Mouse (Mus musculus) cerebellum, adult 18-20 months (tissue): ENCODE measurements at regions not wholly inside any gene's neighbourhood (a gene's known extent, or its start where the extent isn't known, plus 50 kb on each side); places are given as distances from the start of the nearest gene placed in this dataset.

Experiments used
- DNase-seq, 2 experiments: peaks; one replicate each; pipeline ENCODE4 v3.0.0; 2021

GRCm38 (mm10) chr10:72923611-72924010, 175.5 kb upstream of the Pcdh15 start:
- no peak for DNase-seq

GRCm38 (mm10) chr10:72956957-72957356, 142.2 kb upstream of the Pcdh15 start:
- no peak for DNase-seq

- DNase-seq: no peak
These were observed 139.1 kb upstream of the Pcdh15 start for GRCm38 (mm10) chr10:72960051-72960450.

GRCm38 (mm10) chr10:72981359-72981758, 117.8 kb upstream of the Pcdh15 start:
- DNase-seq: no peak

GRCm38 (mm10) chr10:72988355-72988754, 110.8 kb upstream of the Pcdh15 start:
- no peak for DNase-seq

GRCm38 (mm10) chr10:73010897-73011296, 88.2 kb upstream of the Pcdh15 start:
- DNase-seq: no peak

GRCm38 (mm10) chr10:73011874-73012273, 87.3 kb upstream of the Pcdh15 start:
- peak in 1 of 2 experiments; percentile 1 for DNase-seq

GRCm38 (mm10) chr10:73037476-73037875, 61.7 kb upstream of the Pcdh15 start:
- no peak for DNase-seq

- no peak for DNase-seq
These were observed 59.6 kb upstream of the Pcdh15 start for GRCm38 (mm10) chr10:73039551-73039950.
